Mouse (Mus musculus) brain, adult 2 months (tissue): Measurements from ENCODE around the gene Gm49601.
A peak's percentile ranks its signal among the peaks of the same experiment; 100 is the strongest.

Experiments
- DNase-seq: peaks from one replicate; pipeline ENCODE4 v3.0.0; 2011; ENCODE audit warnings: low read depth, low spot score

The Gm49601 gene

GRCm38 (mm10) chr16:18608226-18608625 lies 18.0 kb downstream of the Gm49601 start:
- no peak for DNase-seq

- no peak for DNase-seq
These were observed 20.5 kb downstream of the Gm49601 start for GRCm38 (mm10) chr16:18605705-18606104.

GRCm38 (mm10) chr16:18604267-18604701 lies 21.9 kb downstream of the Gm49601 start:
- no peak for DNase-seq

- DNase-seq = no peak
These were observed 24.8 kb downstream of the Gm49601 start for GRCm38 (mm10) chr16:18601447-18601846.

GRCm38 (mm10) chr16:18598006-18598405 lies 28.2 kb downstream of the Gm49601 start:
- no peak for DNase-seq

GRCm38 (mm10) chr16:18596255-18596654 lies 30.0 kb downstream of the Gm49601 start:
- no peak for DNase-seq

GRCm38 (mm10) chr16:18593930-18594329 lies 32.3 kb downstream of the Gm49601 start:
- DNase-seq = no peak

GRCm38 (mm10) chr16:18591047-18592018 lies 34.9 kb downstream of the Gm49601 start:
- no peak for DNase-seq

GRCm38 (mm10) chr16:18589804-18590790 lies 36.1 kb downstream of the Gm49601 start, which contains the start of gene Tbx1:
TSS of gene Tbx1 (minus strand) at chr16:18590671.
- peak; percentile 7 for DNase-seq

- no peak for DNase-seq
These were observed 37.1 kb downstream of the Gm49601 start for GRCm38 (mm10) chr16:18589080-18589621.

GRCm38 (mm10) chr16:18588738-18589055 lies 37.5 kb downstream of the Gm49601 start:
- no peak for DNase-seq

GRCm38 (mm10) chr16:18587847-18588737 lies 38.1 kb downstream of the Gm49601 start:
- no peak for DNase-seq

- no peak for DNase-seq
These were observed 39.2 kb downstream of the Gm49601 start for GRCm38 (mm10) chr16:18586906-18587546.

GRCm38 (mm10) chr16:18586076-18586905 lies 39.9 kb downstream of the Gm49601 start:
- no peak for DNase-seq

- no peak for DNase-seq
These were observed 40.6 kb downstream of the Gm49601 start for GRCm38 (mm10) chr16:18585676-18586075.

- no peak for DNase-seq
These were observed 41.2 kb downstream of the Gm49601 start for GRCm38 (mm10) chr16:18584901-18585510.

- no peak for DNase-seq
These were observed 42.4 kb downstream of the Gm49601 start for GRCm38 (mm10) chr16:18583673-18584357.

- DNase-seq = no peak
These were observed 43.1 kb downstream of the Gm49601 start for GRCm38 (mm10) chr16:18583169-18583568.
